Mouse (Mus musculus) lung, adult 2 months (tissue): Measurements from ENCODE around the gene Asic2.

ENCODE experiments used
- CTCF ChIP-seq: fragments of 200-500 bp; IDR thresholded peaks from 2 replicates; pipeline ENCODE4 v1.5.1; 2011; ENCODE audit warnings: mild to moderate bottlenecking, low read length, control low read depth; ENCODE audit not compliant: insufficient read depth
- POLR2A ChIP-seq: fragments of 200-500 bp; IDR thresholded peaks from 2 replicates; pipeline ENCODE4 v1.6.1; 2011; ENCODE audit warnings: low read depth, mild to moderate bottlenecking, control low read depth, low read length, borderline replicate concordance; ENCODE audit errors: extremely low read depth

- no peak for TF ChIP-seq CTCF
- no peak for TF ChIP-seq POLR2A
Measured at GRCm38 (mm10) chr11:81714801-81715200, 253.5 kb downstream of the Asic2 start.
